Mouse (Mus musculus) neural tube, embryonic 12.5 days (tissue): ENCODE data around the gene Syne4. TPM values are rescaled to one million over a fixed set of nuclear protein-coding genes. Genes with fewer than 3 reads are reported as not detected.

Source experiments
- ATAC-seq: fragments of 200-750 bp; cut with Nextera tagmentation; 2 replicates; pipeline ENCODE4 v1.8.0; 2017; ENCODE audit warnings: low read depth, mild to moderate bottlenecking, moderate TSS enrichment, moderate library complexity; ENCODE audit not compliant: low FRiP score
- H3K27ac ChIP-seq: fragments of 300-500 bp; sonication (generic); 2 replicates; pipeline ENCODE4 v1.5.1; 2016
- H3K27me3 ChIP-seq: fragments of 300-500 bp; sonication (generic); replicated peaks from 2 replicates; pipeline ENCODE4 v1.6.1; 2016; ENCODE audit warnings: mild to moderate bottlenecking
- H3K36me3 ChIP-seq: fragments of 300-500 bp; sonication (generic); 2 replicates; pipeline ENCODE4 v1.6.1; 2016; ENCODE audit warnings: mild to moderate bottlenecking
- H3K4me1 ChIP-seq: fragments of 300-500 bp; sonication (generic); 2 replicates; pipeline ENCODE4 v1.6.1; 2016
- H3K4me2 ChIP-seq: fragments of 300-500 bp; sonication (generic); replicated peaks from 2 replicates; pipeline ENCODE4 v1.6.1; 2016; ENCODE audit warnings: mild to moderate bottlenecking
- H3K4me3 ChIP-seq: fragments of 300-500 bp; sonication (generic); 2 replicates; pipeline ENCODE4 v1.5.1; 2016
- H3K9ac ChIP-seq: fragments of 300-500 bp; sonication (generic); 2 replicates; pipeline ENCODE4 v1.6.1; 2016; ENCODE audit warnings: mild to moderate bottlenecking
- H3K9me3 ChIP-seq: fragments of 300-500 bp; sonication (generic); 2 replicates; pipeline ENCODE4 v1.6.1; 2016; ENCODE audit warnings: mild to moderate bottlenecking
- WGBS: fragments of 180-500 bp; shearing (Covaris S2); methylation state at CpG from one replicate; pipeline ENCODE4 v1.1.7; 2016; 5-methylcytosine and 5-hydroxymethylcytosine counted together
- polyA plus RNA-seq: library from polyadenylated mRNA; unstranded; fragments of >200 nt; fragmentation: Nextera tagmentation; extraction: Ambion mirVana; gene quantifications from 2 replicates; pipeline ENCODE4 v1.2.1, GENCODE M21; 2016

Gene Syne4
- 21.8 and 24.3 TPM in 2 replicates for polyA plus RNA-seq

- H3K4me1 ChIP-seq = peaks cover 6% of the 10 kb centered on the region
- peak within 1 kb of the TSS; percentile 42 for H3K4me2 ChIP-seq
- H3K9me3 ChIP-seq = no peaks in the 10 kb centered on the region
- no peak for ATAC-seq
- no peaks in the 10 kb centered on the region for H3K27me3 ChIP-seq
- peaks cover 27% of the 10 kb centered on the region for H3K36me3 ChIP-seq
- no peak within 1 kb of the TSS for H3K27ac ChIP-seq
- 2% methylated on average over 9 of the region's 9 CpGs for WGBS
- peak within 1 kb of the TSS; percentile 10; the same call in 1 of the 2 replicates for H3K4me3 ChIP-seq
- peak within 1 kb of the TSS; percentile 30; the same call in 1 of the 2 replicates for H3K9ac ChIP-seq
Measured at GRCm38 (mm10) chr7:30314721-30315155, at the start of gene Syne4. Syne4 (plus strand) TSS chr7:30314807.

DNA sequence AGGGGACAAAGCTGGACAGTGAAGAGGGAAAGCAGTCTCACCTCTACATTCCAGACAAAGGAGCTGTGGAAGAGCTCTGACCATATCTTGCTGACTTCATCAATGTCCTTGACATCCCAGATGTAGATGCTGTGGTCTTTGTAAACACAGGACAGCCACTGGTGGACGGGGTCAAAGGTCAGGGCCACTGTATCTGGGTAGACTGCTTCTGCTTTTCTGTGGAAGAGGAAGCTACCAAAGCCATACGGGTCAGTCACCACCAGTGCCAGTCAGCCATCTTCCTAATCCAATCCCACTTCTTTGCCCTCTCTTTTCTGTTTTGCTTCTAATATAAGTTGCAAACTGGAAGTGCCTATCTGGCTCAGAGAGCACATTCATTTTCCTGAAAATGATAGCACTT is 49.6 kb upstream of the Syne4 start:
- H3K4me3 ChIP-seq = no peak overlapping the region
- no peak overlapping the region for H3K4me2 ChIP-seq
- ATAC-seq = no peak
- H3K27me3 ChIP-seq = no peaks in the 10 kb centered on the region
- 83% methylated on average over 2 of the region's 2 CpGs for WGBS
- no peak overlapping the region for H3K9ac ChIP-seq
- H3K9me3 ChIP-seq = no peaks in the 10 kb centered on the region
- no peak overlapping the region for H3K27ac ChIP-seq
- H3K4me1 ChIP-seq = no peaks in the 10 kb centered on the region
- peaks cover 28% of the 10 kb centered on the region for H3K36me3 ChIP-seq

GRCm38 (mm10) chr7:30265531-30265930 is 49.1 kb upstream of the Syne4 start:
- Histone ChIP-seq H3K9me3 (no peaks in the 10 kb centered on the region), H3K9ac (no peak overlapping the region), H3K36me3 (peaks cover 30% of the 10 kb centered on the region), H3K4me1 (no peaks in the 10 kb centered on the region), H3K4me3 (no peak overlapping the region), H3K4me2 (no peak overlapping the region), H3K27me3 (no peaks in the 10 kb centered on the region), H3K27ac (no peak overlapping the region)
- WGBS = 93% methylated on average over 5 of the region's 5 CpGs
- no peak for ATAC-seq

GRCm38 (mm10) chr7:30265935-30266334 is 48.7 kb upstream of the Syne4 start:
- Histone ChIP-seq H3K27ac (no peak overlapping the region), H3K9me3 (no peaks in the 10 kb centered on the region), H3K9ac (no peak overlapping the region), H3K4me2 (no peak overlapping the region), H3K36me3 (peaks cover 30% of the 10 kb centered on the region), H3K27me3 (no peaks in the 10 kb centered on the region), H3K4me3 (no peak overlapping the region), H3K4me1 (no peaks in the 10 kb centered on the region)
- WGBS = 88% methylated on average over 7 of the region's 7 CpGs
- no peak for ATAC-seq

- no peak overlapping the region for H3K9ac ChIP-seq
- WGBS = 90% methylated on average over 3 of the region's 3 CpGs
Measured at GRCm38 (mm10) chr7:30266780-30267179, 47.8 kb upstream of the Syne4 start.

DNA sequence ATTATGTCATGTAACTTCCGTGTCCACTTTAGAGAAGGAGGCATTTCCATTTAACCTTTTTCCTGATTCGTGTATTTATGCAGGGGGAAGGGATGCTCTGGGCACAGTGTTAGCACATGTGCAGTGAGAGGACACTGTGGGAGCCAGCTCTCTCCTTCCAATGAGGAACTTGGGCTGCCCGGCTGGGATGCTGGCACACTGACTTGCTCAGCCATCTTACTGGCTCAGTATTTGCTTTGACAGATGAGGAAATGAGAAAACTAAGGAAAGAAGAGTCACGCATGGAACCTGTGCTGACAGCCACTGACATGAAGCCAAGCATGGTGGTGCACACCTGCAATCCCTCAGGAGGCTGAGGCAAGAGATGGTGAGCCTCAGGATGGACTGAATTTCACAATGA is 45.0 kb upstream of the Syne4 start:
- peaks cover 23% of the 10 kb centered on the region for H3K36me3 ChIP-seq
- no peak overlapping the region for H3K4me2 ChIP-seq
- H3K9ac ChIP-seq = no peak overlapping the region
- no peaks in the 10 kb centered on the region for H3K27me3 ChIP-seq
- H3K9me3 ChIP-seq = no peaks in the 10 kb centered on the region
- WGBS = 93% methylated on average over 4 of the region's 4 CpGs
- no peak for ATAC-seq
- H3K27ac ChIP-seq = no peak overlapping the region
- H3K4me3 ChIP-seq = no peak overlapping the region
- H3K4me1 ChIP-seq = no peaks in the 10 kb centered on the region

More at GRCm38 (mm10) chr7:30266780-30267179, 47.8 kb upstream of the Syne4 start:
- H3K4me3 ChIP-seq = no peak overlapping the region
- no peak overlapping the region for H3K27ac ChIP-seq
- H3K4me1 ChIP-seq = no peaks in the 10 kb centered on the region
- H3K9me3 ChIP-seq = no peaks in the 10 kb centered on the region
- no peak for ATAC-seq
- H3K4me2 ChIP-seq = no peak overlapping the region
- H3K27me3 ChIP-seq = no peaks in the 10 kb centered on the region
- H3K36me3 ChIP-seq = peaks cover 27% of the 10 kb centered on the region

DNA sequence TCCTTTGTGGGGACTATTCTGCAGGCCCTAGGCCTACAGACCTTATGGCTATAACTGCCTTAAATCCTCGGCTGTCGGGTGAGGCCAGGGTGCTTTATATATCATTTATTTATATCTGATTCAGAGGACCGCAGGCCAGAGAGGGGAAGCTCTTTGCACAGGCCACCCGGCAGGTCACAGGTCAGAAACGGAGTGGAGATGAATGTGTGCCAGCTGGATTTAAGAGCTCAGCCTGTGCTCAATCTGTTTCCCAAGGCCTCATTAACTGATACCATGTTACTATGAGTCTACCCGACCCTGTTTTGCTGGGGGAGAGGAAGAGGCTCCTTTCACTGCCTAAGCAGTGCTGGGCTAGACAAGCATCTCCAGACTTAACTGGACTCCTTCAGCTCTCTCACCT is 40.2 kb upstream of the Syne4 start:
- WGBS = 82% methylated on average over 6 of the region's 6 CpGs
- H3K27ac ChIP-seq = no peak overlapping the region
- H3K4me1 ChIP-seq = peaks cover 3% of the 10 kb centered on the region; the same call in 1 of the 2 replicates
- no peak overlapping the region for H3K9ac ChIP-seq
- no peak for ATAC-seq
- H3K27me3 ChIP-seq = no peaks in the 10 kb centered on the region
- H3K36me3 ChIP-seq = peaks cover 15% of the 10 kb centered on the region
- H3K4me3 ChIP-seq = no peak overlapping the region
- no peak overlapping the region for H3K4me2 ChIP-seq
- no peaks in the 10 kb centered on the region for H3K9me3 ChIP-seq

DNA sequence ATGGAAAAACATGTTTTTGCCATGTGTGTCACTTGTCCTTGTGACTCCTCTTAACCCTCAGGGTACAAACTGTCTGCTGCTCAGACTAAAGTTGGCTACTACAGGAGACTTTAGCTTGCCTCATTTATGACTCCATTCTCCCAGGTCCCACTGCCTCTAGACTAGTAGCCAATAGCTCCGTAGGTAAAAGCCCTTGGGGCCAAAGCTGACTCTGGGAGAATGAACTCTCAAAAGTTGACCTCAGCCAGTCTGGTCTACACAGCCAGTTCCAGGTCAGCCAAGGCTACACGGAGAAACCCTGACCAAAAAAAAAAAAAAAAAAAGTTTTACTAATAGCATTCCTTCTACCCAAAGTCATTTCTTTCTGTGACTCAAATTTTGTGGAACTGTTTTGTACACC is 35.7 kb upstream of the Syne4 start:
- H3K4me3 ChIP-seq = no peak overlapping the region
- H3K27me3 ChIP-seq = no peaks in the 10 kb centered on the region
- no peak for ATAC-seq
- no peak overlapping the region for H3K9ac ChIP-seq
- no peaks in the 10 kb centered on the region for H3K9me3 ChIP-seq
- H3K4me2 ChIP-seq = peak overlapping the region; percentile 92
- WGBS = 55% methylated on average over 2 of the region's 2 CpGs
- peaks cover 6% of the 10 kb centered on the region; the same call in 1 of the 2 replicates for H3K4me1 ChIP-seq
- no peaks in the 10 kb centered on the region; the same call in 1 of the 2 replicates for H3K36me3 ChIP-seq
- H3K27ac ChIP-seq = no peak overlapping the region

DNA sequence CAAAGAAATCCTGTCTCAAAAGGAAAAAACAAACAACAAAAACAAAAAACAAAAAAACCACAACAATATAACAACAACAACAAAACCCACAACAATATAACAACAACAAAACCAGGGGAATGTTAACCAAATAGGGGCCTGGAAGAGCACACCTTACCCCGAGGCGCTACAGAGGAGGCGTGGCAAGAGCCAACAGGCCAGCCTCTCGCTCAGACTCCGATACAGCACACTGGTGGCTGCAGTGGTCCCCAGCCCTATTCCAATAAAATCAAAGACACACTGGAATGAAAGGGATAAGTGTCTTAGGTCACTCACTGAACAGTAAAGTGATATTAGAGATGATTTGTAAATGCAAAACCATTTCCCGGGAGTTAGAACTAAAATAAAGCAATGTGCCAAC is 35.1 kb upstream of the Syne4 start:
- Histone ChIP-seq H3K4me3 (peak overlapping the region; percentile 66), H3K9ac (no peak overlapping the region), H3K27ac (no peak overlapping the region), H3K4me2 (peak overlapping the region; percentile 92), H3K27me3 (no peaks in the 10 kb centered on the region), H3K36me3 (no peaks in the 10 kb centered on the region; the same call in 1 of the 2 replicates), H3K9me3 (no peaks in the 10 kb centered on the region), H3K4me1 (peaks cover 6% of the 10 kb centered on the region; the same call in 1 of the 2 replicates)
- no peak for ATAC-seq
- WGBS = under 1% methylated on average over 6 of the region's 6 CpGs

- H3K27me3 ChIP-seq = no peaks in the 10 kb centered on the region
- peak within 1 kb of the TSS; percentile 56 for H3K9ac ChIP-seq
- peak; percentile 96 for ATAC-seq
- no peaks in the 10 kb centered on the region for H3K9me3 ChIP-seq
- WGBS = under 1% methylated on average over 49 of the region's 49 CpGs
- H3K27ac ChIP-seq = peak within 1 kb of the TSS; percentile 85
- peak within 1 kb of the TSS; percentile 92 for H3K4me2 ChIP-seq
- H3K4me3 ChIP-seq = peak within 1 kb of the TSS; percentile 66
- H3K36me3 ChIP-seq = no peaks in the 10 kb centered on the region; the same call in 1 of the 2 replicates
- H3K4me1 ChIP-seq = peaks cover 6% of the 10 kb centered on the region; the same call in 1 of the 2 replicates
Measured at GRCm38 (mm10) chr7:30279951-30280669, 34.5 kb upstream of the Syne4 start, which contains the start of the genes Thap8 and Wdr62. Thap8 (plus strand) TSS chr7:30280094. Wdr62 (minus strand) TSS chr7:30280419.

DNA sequence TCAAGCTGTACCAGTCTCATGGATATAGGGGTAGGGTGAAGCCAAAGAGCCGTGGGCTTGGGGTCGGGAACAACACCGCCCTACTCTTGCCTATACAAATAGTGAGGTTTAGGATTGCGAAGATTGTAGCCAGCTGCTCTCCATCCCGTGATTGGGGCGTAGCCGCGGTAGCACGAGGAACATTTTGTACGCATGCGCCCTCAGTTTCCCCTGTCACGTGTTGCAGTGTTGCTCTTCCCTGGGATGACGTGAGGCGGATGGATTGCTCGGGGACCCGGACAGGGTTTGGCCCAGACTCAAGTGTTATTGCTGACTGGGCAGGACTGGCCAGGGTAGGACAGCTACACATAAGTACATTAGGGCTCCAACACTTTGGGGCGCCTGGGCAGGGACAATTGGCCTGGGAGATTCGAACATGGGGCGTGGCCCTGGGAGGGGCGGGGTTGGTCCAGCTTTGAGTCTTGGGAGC is 33.9 kb upstream of the Syne4 start:
- Histone ChIP-seq H3K4me1 (peaks cover 6% of the 10 kb centered on the region; the same call in 1 of the 2 replicates), H3K27me3 (no peaks in the 10 kb centered on the region), H3K27ac (peak overlapping the region; percentile 85), H3K9me3 (no peaks in the 10 kb centered on the region), H3K9ac (peak overlapping the region; percentile 51), H3K36me3 (no peaks in the 10 kb centered on the region; the same call in 1 of the 2 replicates), H3K4me2 (peak overlapping the region; percentile 92), H3K4me3 (peak overlapping the region; percentile 66)
- under 1% methylated on average over 20 of the region's 20 CpGs for WGBS
- ATAC-seq = peak; percentile 91

DNA sequence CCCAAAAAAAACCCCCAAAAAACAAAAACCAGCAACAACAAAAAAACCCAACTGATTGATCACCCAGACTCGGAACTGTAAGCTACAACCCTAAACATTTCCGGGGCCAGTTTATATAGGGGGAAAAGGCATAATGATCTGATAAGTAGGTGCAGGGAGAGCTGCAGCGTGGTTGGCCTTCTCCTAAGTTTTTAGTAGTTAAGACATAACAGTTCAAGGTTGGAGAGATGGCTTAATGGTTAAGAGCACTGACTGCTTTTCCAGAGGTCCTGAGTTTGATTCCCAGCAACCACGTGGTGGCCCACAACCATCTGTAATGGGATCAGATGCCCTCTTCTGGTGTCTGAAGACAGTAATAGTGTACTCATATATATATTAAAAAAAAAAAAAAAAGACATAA is 33.1 kb upstream of the Syne4 start:
- no peak overlapping the region for H3K9ac ChIP-seq
- no peak overlapping the region for H3K27ac ChIP-seq
- H3K9me3 ChIP-seq = no peaks in the 10 kb centered on the region
- H3K4me2 ChIP-seq = peak overlapping the region; percentile 92
- no peak for ATAC-seq
- peaks cover 6% of the 10 kb centered on the region; the same call in 1 of the 2 replicates for H3K4me1 ChIP-seq
- 85% methylated on average over 4 of the region's 4 CpGs for WGBS
- H3K4me3 ChIP-seq = no peak overlapping the region
- H3K27me3 ChIP-seq = no peaks in the 10 kb centered on the region
- no peaks in the 10 kb centered on the region; the same call in 1 of the 2 replicates for H3K36me3 ChIP-seq
